Mouse (Mus musculus) CH12.LX (cell line): ENCODE data around the gene Plaur. TPM values are rescaled to one million over a fixed set of nuclear protein-coding genes. Genes with fewer than 3 reads are reported as not detected.

Experiments
- DNase-seq: peaks from one replicate; pipeline ENCODE4 v3.0.0-alpha.2; 2013; ENCODE audit errors: extremely low read depth
- H3K27ac ChIP-seq: 2 replicates; pipeline ENCODE4 v1.5.1; 2012; ENCODE audit warnings: low read depth, mild to moderate bottlenecking, control low read depth, moderate library complexity; ENCODE audit not compliant: insufficient read depth
- H3K27me3 ChIP-seq: replicated peaks from 2 replicates; pipeline ENCODE3; 2012; ENCODE audit warnings: inconsistent platforms
- H3K36me3 ChIP-seq, 2 experiments: replicated peaks in 1 of 2; 2 replicates each; pipeline versions ENCODE3 to v1.6.1; 2012; ENCODE audit warnings: inconsistent platforms in 1 of 2, low read length in 1 of 2, mild to moderate bottlenecking in 1 of 2, mixed read lengths in 1 of 2, moderate library complexity in 1 of 2; ENCODE audit not compliant: control insufficient read depth in 1 of 2, insufficient read depth in 1 of 2
- H3K4me1 ChIP-seq, 2 experiments: 2 replicates each; pipeline ENCODE4 v1.6.1; 2012; ENCODE audit warnings: inconsistent platforms in 1 of 2, moderate library complexity in 1 of 2; ENCODE audit not compliant: insufficient read depth in 2 of 2, control insufficient read depth in 1 of 2
- H3K4me2 ChIP-seq: 2 replicates; pipeline ENCODE4 v1.6.1; 2012; ENCODE audit warnings: low read depth, mild to moderate bottlenecking, control low read depth; ENCODE audit not compliant: poor library complexity, insufficient read depth, severe bottlenecking
- H3K4me3 ChIP-seq, 3 experiments: fragments of 150-350 bp in 1 of 3; sonication (generic) in 1 of 3; replicated peaks in 1 of 3; 2 replicates each; pipeline versions ENCODE3 to v1.5.1; 2011 to 2012; ENCODE audit warnings: low read depth in 2 of 3, low read length in 2 of 3, mild to moderate bottlenecking in 2 of 3, moderate library complexity in 2 of 3, control low read depth in 1 of 3, improper control_type of control experiment in 1 of 3, inconsistent platforms in 1 of 3, mixed read lengths in 1 of 3; ENCODE audit not compliant: poor library complexity in 1 of 3
- H3K79me2 ChIP-seq: replicated peaks from 2 replicates; pipeline ENCODE4 v1.6.1; 2012; ENCODE audit warnings: mild to moderate bottlenecking, moderate library complexity; ENCODE audit not compliant: control insufficient read depth, poor library complexity, insufficient read depth, severe bottlenecking; ENCODE audit errors: extremely low read depth
- H3K9ac ChIP-seq: 2 replicates; pipeline ENCODE4 v1.6.1; 2012; ENCODE audit warnings: low read depth, mild to moderate bottlenecking, control low read depth, moderate library complexity; ENCODE audit not compliant: insufficient read depth
- H3K9me3 ChIP-seq: replicated peaks from 2 replicates; pipeline ENCODE3; 2012; ENCODE audit warnings: low read length, inconsistent platforms, mixed read lengths
- BHLHE40 ChIP-seq: IDR thresholded peaks from 2 replicates; pipeline ENCODE4 v1.6.1; 2011; ENCODE audit warnings: mild to moderate bottlenecking, low read depth, low read length, improper control_type of control experiment
- CTCF ChIP-seq, 2 experiments: IDR thresholded peaks in 1 of 2; conservative IDR thresholded peaks in 1 of 2; 2 replicates each; pipeline ENCODE4 v1.5.1; 2011 to 2012; ENCODE audit warnings: low read depth in 2 of 2, low read length in 2 of 2, improper control_type of control experiment in 1 of 2, inconsistent platforms in 1 of 2, mild to moderate bottlenecking in 1 of 2, moderate library complexity in 1 of 2
- E2F4 ChIP-seq: IDR thresholded peaks from 2 replicates; pipeline ENCODE4 v1.6.1; 2011; ENCODE audit warnings: low read depth, low read length, improper control_type of control experiment; ENCODE audit not compliant: insufficient replicate concordance
- ELF1 ChIP-seq: IDR thresholded peaks from 2 replicates; pipeline ENCODE4 v1.6.1; 2014; ENCODE audit warnings: low read depth, mild to moderate bottlenecking, inconsistent platforms, low read length, improper control_type of control experiment
- ETS1 ChIP-seq: conservative IDR thresholded peaks from 2 replicates; pipeline ENCODE4 v1.6.1; 2012; ENCODE audit warnings: low read depth, mild to moderate bottlenecking, inconsistent platforms, low read length, improper control_type of control experiment, moderate library complexity
- IRF4 ChIP-seq: IDR thresholded peaks from 2 replicates; pipeline ENCODE4 v1.6.1; 2014; ENCODE audit warnings: low read depth, mild to moderate bottlenecking, inconsistent platforms, low read length, improper control_type of control experiment
- JUN ChIP-seq: IDR thresholded peaks from 2 replicates; pipeline ENCODE4 v1.6.1; 2011; ENCODE audit warnings: low read depth, mild to moderate bottlenecking, low read length, improper control_type of control experiment, moderate library complexity; ENCODE audit not compliant: insufficient read depth
- JUND ChIP-seq: conservative IDR thresholded peaks from 2 replicates; pipeline ENCODE4 v1.6.1; 2011; ENCODE audit warnings: low read depth, low read length, improper control_type of control experiment
- KAT2A ChIP-seq: IDR thresholded peaks from 2 replicates; pipeline ENCODE4 v1.6.1; 2012; ENCODE audit warnings: low read length, improper control_type of control experiment, inconsistent platforms; ENCODE audit not compliant: insufficient replicate concordance
- MAFK ChIP-seq: IDR thresholded peaks from 2 replicates; pipeline ENCODE4 v1.6.1; 2011; ENCODE audit warnings: low read length, improper control_type of control experiment; ENCODE audit not compliant: insufficient replicate concordance
- MAZ ChIP-seq: IDR thresholded peaks from 2 replicates; pipeline ENCODE4 v1.6.1; 2012; ENCODE audit warnings: low read depth, mild to moderate bottlenecking, inconsistent platforms, low read length, improper control_type of control experiment, moderate library complexity
- POLR2A ChIP-seq: IDR thresholded peaks from 2 replicates; pipeline ENCODE4 v1.6.1; 2011; ENCODE audit warnings: low read depth, mild to moderate bottlenecking, improper control_type of control experiment, low read length
- POLR2AphosphoS2 ChIP-seq: IDR thresholded peaks from 2 replicates; pipeline ENCODE4 v1.6.1; 2011; ENCODE audit warnings: low read depth, low read length, improper control_type of control experiment
- SMC3 ChIP-seq: IDR thresholded peaks from 2 replicates; pipeline ENCODE4 v1.6.1; 2011; ENCODE audit warnings: low read depth, low read length, improper control_type of control experiment
- UBTF ChIP-seq: IDR thresholded peaks from 2 replicates; pipeline ENCODE4 v1.6.1; 2012; ENCODE audit warnings: low read depth, mild to moderate bottlenecking, inconsistent platforms, low read length, improper control_type of control experiment, moderate library complexity
- USF1 ChIP-seq: IDR thresholded peaks from 2 replicates; pipeline ENCODE4 v1.6.1; 2014; ENCODE audit warnings: low read depth, mild to moderate bottlenecking, inconsistent platforms, low read length, improper control_type of control experiment
- USF2 ChIP-seq: conservative IDR thresholded peaks from 2 replicates; pipeline ENCODE4 v1.6.1; 2011; ENCODE audit warnings: low read depth, low read length, improper control_type of control experiment
- ZKSCAN1 ChIP-seq: IDR thresholded peaks from 2 replicates; pipeline ENCODE4 v1.6.1; 2012; ENCODE audit warnings: low read depth, inconsistent platforms, low read length, improper control_type of control experiment, borderline replicate concordance
- ZMIZ1 ChIP-seq: IDR thresholded peaks from 2 replicates; pipeline ENCODE4 v1.6.1; 2012; ENCODE audit warnings: low read depth, mild to moderate bottlenecking, inconsistent platforms, low read length, improper control_type of control experiment
- ZNF384 ChIP-seq: IDR thresholded peaks from 2 replicates; pipeline ENCODE4 v1.6.1; 2012; ENCODE audit warnings: low read depth, low read length, improper control_type of control experiment, inconsistent platforms
- dilution Hi-C: fragments of 300-500 bp; cut with MboI; formaldehyde crosslinking; loops from 2 replicates; pipeline ENCODE4 v1.14.3; 2020; ENCODE audit warnings: low sequenced_read_pairs; ENCODE audit not compliant: extremely low pct_unique_long_range_greater_than_20kb, extremely low pct_ligation_motif_present
- in situ Hi-C: fragments of 300-500 bp; cut with MboI; formaldehyde crosslinking; loops from 3 replicates; pipeline ENCODE4 v1.14.3; 2019; ENCODE audit warnings: low sequenced_read_pairs, low pct_ligation_motif_present, low pct_unique_long_range_greater_than_20kb, mixed read lengths
- polyA plus RNA-seq: library from polyadenylated mRNA; unstranded; fragments of >175 nt; gene quantifications from 2 replicates; pipeline ENCODE4 v1.2.1, GENCODE M21; 2012; ENCODE audit warnings: low read depth; ENCODE audit not compliant: insufficient read length
- total RNA-seq, 2 experiments: library from RNA; depleted of rRNA; stranded (reverse); fragments of 300-350 nt in 1 of 2; fragments of >200 nt in 1 of 2; gene quantifications; 2 replicates each; pipeline ENCODE4 v1.2.3; 2012 to 2014

Plaur gene
- total and polyA plus RNA-seq, 3 experiments = 0.13 to 0.72 (median 0.26) TPM

DNA sequence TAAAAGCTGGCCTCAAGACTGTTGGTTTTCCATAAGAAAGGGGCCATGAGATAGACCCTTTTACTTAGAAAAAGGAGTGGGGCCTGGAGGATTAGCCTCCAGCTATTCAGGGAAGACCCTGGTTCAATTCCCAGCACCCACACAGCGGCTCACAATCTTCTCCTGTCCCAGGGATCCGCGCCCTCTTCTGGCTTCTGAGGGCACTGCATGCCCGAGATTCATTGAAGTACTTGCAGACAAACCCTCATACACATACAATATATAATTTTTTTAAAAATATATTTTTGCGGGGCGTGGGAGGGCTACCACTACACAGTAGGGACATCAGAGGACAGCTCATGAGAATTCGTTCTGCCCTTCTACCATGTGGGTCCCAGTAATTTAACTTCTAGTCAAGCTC lies 38.6 kb downstream of the Plaur start:
- Histone ChIP-seq H3K36me3 (peaks cover 0 to 2% of the 10 kb centered on the region in 2 experiments), H3K4me2 (no peak overlapping the region), H3K9me3 (peaks cover 10% of the 10 kb centered on the region), H3K27me3 (peaks cover 9% of the 10 kb centered on the region), H3K4me3 (no peak overlapping the region), H3K27ac (no peak overlapping the region)
- no peak for DNase-seq
- peak in 1 of 2 experiments; percentile 32; a peak in 2 of 4 replicates for TF ChIP-seq CTCF (conservative IDR thresholded peaks at IDR 0.05 in 1 of 2, IDR thresholded peaks at IDR 0.05 in 1 of 2; ENCODE audit: low read depth in 2 of 2, low read length in 2 of 2)
- 0 out of 2 replicates have a peak, but pooled peaks have one; percentile 4 for TF ChIP-seq SMC3
- no peak for TF ChIP-seq USF2
- TF ChIP-seq JUN = no peak
- TF ChIP-seq, all 38 proteins: peak for 2
- H3K4me1 ChIP-seq = peaks cover 0 to 21% of the 10 kb centered on the region in 2 experiments; a peak in 2 of 4 replicates
- in situ Hi-C loops = no loop called here
- H3K79me2 ChIP-seq = no peaks in the 10 kb centered on the region
- dilution Hi-C loops = no loop called here
- no peak overlapping the region for H3K9ac ChIP-seq

DNA sequence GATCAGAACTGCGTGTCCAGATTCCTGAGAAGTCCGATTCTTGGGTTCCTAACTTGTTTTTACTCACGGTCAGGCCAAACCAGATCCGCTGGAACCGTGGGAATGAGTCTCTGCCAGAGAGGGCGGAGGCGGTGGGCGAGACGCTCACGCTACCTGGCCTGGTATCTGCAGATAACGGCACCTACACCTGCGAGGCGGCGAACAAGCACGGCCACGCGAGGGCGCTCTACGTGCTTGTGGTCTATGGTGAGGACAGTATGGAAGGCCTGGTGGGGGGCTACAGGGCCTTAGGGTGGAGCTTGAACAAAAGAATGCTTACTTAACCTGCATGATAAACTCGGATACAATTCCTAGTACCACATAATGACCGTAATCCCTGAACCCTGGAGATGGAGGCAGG lies 39.2 kb downstream of the Plaur start:
- Histone ChIP-seq H3K79me2 (0 out of 2 replicates have a peak, but pooled peaks cover 2% of the 10 kb centered on the region), H3K27me3 (peaks cover 9% of the 10 kb centered on the region), H3K9me3 (peaks cover 10% of the 10 kb centered on the region), H3K4me3 (no peak overlapping the region), H3K4me2 (no peak overlapping the region), H3K4me1 (peaks cover 0 to 27% of the 10 kb centered on the region in 2 experiments; a peak in 2 of 4 replicates), H3K36me3 (peaks cover 0 to 3% of the 10 kb centered on the region in 2 experiments), H3K9ac (no peak overlapping the region), H3K27ac (no peak overlapping the region)
- TF ChIP-seq IRF4 = no peak
- no peak for TF ChIP-seq ZKSCAN1
- no peak for TF ChIP-seq ELF1
- no peak for TF ChIP-seq UBTF
- TF ChIP-seq E2F4 = no peak
- TF ChIP-seq USF2 = no peak
- TF ChIP-seq ZNF384 = no peak
- TF ChIP-seq JUN = no peak
- TF ChIP-seq SMC3 = no peak
- TF ChIP-seq USF1 = no peak
- TF ChIP-seq JUND = no peak
- in situ Hi-C loops (no loop called here), dilution Hi-C loops (no loop called here)
- DNase-seq = no peak

DNA sequence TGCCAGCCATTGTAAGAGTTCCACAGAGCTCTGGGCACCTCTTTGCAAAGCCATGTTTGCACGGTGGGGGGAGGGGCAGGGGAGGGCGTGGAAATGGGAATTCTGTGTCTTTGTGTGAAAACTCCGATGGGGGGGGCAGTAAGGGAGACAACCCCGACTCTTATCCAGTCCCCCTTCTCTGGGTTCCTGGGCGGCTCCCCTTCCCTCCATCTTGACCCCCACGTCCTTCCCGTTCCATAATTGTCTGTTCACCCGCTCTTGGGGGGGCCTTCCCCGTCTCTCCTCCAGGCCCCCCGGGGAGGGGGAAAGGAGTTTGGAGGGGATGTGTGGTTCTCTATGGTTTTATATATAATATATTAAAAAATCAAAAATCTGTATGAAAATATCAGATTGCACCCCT lies 41.7 kb downstream of the Plaur start:
- peaks cover 0 to 26% of the 10 kb centered on the region in 2 experiments; a peak in 2 of 4 replicates for H3K4me1 ChIP-seq
- H3K27me3 ChIP-seq = peaks cover 5% of the 10 kb centered on the region
- H3K9me3 ChIP-seq = peaks cover 10% of the 10 kb centered on the region
- in situ Hi-C loops (no loop called here), dilution Hi-C loops (no loop called here)
- H3K4me3 ChIP-seq = no peak overlapping the region
- no peak overlapping the region for H3K9ac ChIP-seq
- no peak overlapping the region for H3K4me2 ChIP-seq
- H3K79me2 ChIP-seq = 0 out of 2 replicates have a peak, but pooled peaks cover 2% of the 10 kb centered on the region
- no peak for TF ChIP-seq ZMIZ1
- no peak for TF ChIP-seq USF2
- no peak for TF ChIP-seq POLR2A
- TF ChIP-seq ETS1 = no peak
- no peak for TF ChIP-seq BHLHE40
- TF ChIP-seq MAZ = no peak
- TF ChIP-seq KAT2A = no peak
- TF ChIP-seq ZNF384 = no peak
- TF ChIP-seq POLR2AphosphoS2 = no peak
- no peak for TF ChIP-seq MAFK
- H3K27ac ChIP-seq = no peak overlapping the region
- peaks cover 0 to 3% of the 10 kb centered on the region in 2 experiments for H3K36me3 ChIP-seq
- no peak for DNase-seq
